Mouse (Mus musculus): ENCODE measurements around the gene Sar1a. TPM values are rescaled to one million over a fixed set of nuclear protein-coding genes. Genes with fewer than 3 reads are reported as not detected.

Sar1a gene
- polyA plus RNA-seq, 1 experiment from 2014 or later, result 224 TPM

DNA sequence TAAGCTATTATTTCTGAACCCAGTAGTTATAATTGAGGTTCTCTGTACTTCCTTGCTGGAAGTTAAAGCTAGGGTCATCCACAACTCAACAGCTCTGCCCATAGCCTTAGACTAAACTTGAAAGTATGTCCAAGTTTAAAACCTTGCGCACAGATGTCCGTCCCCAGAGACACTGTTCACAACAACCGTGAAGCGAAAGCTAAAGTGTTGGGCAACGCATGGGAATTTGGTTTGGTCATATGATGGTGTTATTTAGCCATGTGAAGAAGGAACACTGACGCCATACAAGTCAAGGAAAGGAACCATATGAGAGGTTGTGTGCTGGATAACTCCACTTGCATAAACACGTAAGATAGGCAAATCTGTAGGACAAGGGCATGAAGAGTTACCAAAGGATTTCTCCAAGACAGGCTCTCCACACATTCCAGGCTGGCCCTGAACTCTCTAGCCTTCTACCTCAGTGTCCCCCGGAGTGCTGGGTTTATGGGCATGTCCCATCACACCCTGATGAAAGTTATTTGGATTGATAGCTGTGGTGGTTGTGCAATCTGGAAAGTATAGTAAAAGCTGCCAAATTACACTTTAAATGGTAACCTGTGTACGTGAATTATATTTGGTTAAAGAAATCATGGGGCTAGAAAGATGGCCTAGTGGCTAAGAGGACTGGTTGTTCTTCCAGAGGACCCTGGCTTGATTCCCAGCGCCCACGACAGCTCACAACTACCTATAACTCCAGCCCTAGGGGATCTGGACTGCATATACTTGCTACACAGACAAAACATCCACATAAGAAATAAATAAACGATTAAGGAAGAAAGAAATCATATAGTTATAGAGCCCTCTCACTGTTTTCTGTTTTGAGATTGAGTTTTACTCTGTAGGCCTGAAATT is 37.6 kb downstream of the Sar1a start:
- WGBS, result 89% methylated on average over 12 of the region's 12 CpGs

DNA sequence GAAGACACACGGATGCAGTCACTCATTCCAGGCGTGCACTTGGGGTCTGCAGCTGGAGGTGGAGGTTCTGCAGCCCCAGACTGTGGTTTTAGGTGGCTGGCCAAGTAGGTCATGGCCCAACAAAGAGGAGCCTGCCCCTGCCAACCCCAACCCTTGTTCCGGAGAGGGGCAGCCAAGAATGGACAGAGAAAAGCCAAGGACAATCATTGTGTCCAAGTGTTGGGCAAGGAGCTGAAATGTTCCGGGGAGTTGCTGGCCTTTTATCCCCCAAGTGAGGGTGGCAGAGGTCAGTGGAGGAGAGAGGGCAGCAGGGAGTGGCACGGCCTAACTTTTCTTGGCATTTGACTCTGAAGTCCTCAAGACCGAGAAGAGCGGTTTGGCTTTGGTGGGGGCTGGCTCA is 40.2 kb downstream of the Sar1a start:
- ATAC-seq, result no peak
- H3K9ac ChIP-seq (replicated peaks; ENCODE audit: low read depth, low read length), result no peak overlapping the region
- no peak overlapping the region for H3K27ac ChIP-seq (ENCODE audit: low read length)
- peaks cover 5% of the 10 kb centered on the region for H3K4me1 ChIP-seq (replicated peaks; ENCODE audit: control insufficient read depth, insufficient read depth, low read length)
- 88% methylated on average over 7 of the region's 7 CpGs for WGBS
- no peaks in the 10 kb centered on the region for H3K27me3 ChIP-seq (replicated peaks; ENCODE audit: control insufficient read depth, insufficient read depth, low read length)
- H3K4me3 ChIP-seq (replicated peaks; ENCODE audit: low read length), result no peak overlapping the region
- H3K9me3 ChIP-seq (ENCODE audit: control insufficient read depth, low read length), result no peaks in the 10 kb centered on the region
- H3K36me3 ChIP-seq (ENCODE audit: control insufficient read depth, insufficient read depth), result no peaks in the 10 kb centered on the region
- H3K4me2 ChIP-seq (ENCODE audit: low read length), result no peak overlapping the region

More for the DNA sequence above, 37.6 kb downstream of the Sar1a start:
- Histone ChIP-seq H3K4me1 (replicated peaks; ENCODE audit: control insufficient read depth, insufficient read depth, low read length) (peaks cover 8% of the 10 kb centered on the region), H3K9me3 (ENCODE audit: control insufficient read depth, low read length) (no peaks in the 10 kb centered on the region), H3K36me3 (ENCODE audit: control insufficient read depth, insufficient read depth) (no peaks in the 10 kb centered on the region), H3K4me3 (replicated peaks; ENCODE audit: low read length) (no peak overlapping the region), H3K9ac (replicated peaks; ENCODE audit: low read depth, low read length) (no peak overlapping the region), H3K27ac (ENCODE audit: low read length) (no peak overlapping the region), H3K27me3 (replicated peaks; ENCODE audit: control insufficient read depth, insufficient read depth, low read length) (no peaks in the 10 kb centered on the region), H3K4me2 (ENCODE audit: low read length) (no peak overlapping the region)
- no peak for ATAC-seq

DNA sequence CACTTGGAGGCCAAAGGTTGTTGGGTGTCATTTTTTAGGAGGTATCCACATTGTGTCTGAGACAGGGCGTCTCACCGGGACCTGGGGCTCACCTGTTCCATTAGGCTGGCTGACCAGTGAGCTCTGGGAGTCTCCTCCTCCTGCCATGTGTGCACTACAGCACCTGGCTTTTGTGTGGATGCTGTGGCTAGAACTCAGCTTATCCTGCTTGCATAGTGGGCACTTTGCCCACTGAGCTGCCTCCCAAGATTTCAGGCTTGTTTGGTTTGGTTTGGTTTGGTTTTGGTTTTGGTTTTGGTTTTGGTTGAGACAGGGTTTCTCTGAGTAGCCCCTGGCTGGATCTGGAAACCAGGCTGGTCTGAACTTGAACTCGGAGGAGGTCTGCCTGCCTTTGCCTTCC is 42.1 kb downstream of the Sar1a start:
- H3K27ac ChIP-seq (ENCODE audit: low read length), result no peak overlapping the region
- ATAC-seq, result no peak
- H3K4me3 ChIP-seq (replicated peaks; ENCODE audit: low read length), result no peak overlapping the region
- no peaks in the 10 kb centered on the region for H3K9me3 ChIP-seq (ENCODE audit: control insufficient read depth, low read length)
- no peak overlapping the region for H3K4me2 ChIP-seq (ENCODE audit: low read length)
- no peaks in the 10 kb centered on the region for H3K36me3 ChIP-seq (ENCODE audit: control insufficient read depth, insufficient read depth)
- no peaks in the 10 kb centered on the region for H3K27me3 ChIP-seq (replicated peaks; ENCODE audit: control insufficient read depth, insufficient read depth, low read length)
- WGBS, result 77% methylated on average over 3 of the region's 3 CpGs
- no peak overlapping the region for H3K9ac ChIP-seq (replicated peaks; ENCODE audit: low read depth, low read length)
- H3K4me1 ChIP-seq (replicated peaks; ENCODE audit: control insufficient read depth, insufficient read depth, low read length), result no peaks in the 10 kb centered on the region

DNA sequence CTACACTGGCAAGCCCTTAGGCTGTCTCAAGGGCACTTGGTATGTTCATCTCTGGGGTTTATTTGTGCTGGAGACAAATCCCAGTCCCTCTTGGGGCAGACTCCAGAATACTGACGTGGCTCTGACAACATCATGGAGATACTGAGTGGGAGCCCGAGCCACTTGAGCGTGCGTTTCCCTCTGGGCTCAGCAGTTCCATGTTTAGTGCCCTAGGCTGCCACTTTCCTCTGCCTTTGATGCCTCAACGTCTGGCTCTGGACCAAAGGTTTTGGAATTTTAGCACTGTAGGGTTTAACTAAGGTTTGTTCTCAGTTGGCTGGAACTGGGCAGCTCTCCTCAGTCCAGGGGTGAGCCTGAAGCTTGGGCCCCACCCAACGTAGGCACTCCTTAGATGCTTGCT is 43.2 kb downstream of the Sar1a start:
- no peak for ATAC-seq
- Histone ChIP-seq H3K4me1 (replicated peaks; ENCODE audit: control insufficient read depth, insufficient read depth, low read length) (no peaks in the 10 kb centered on the region), H3K4me3 (replicated peaks; ENCODE audit: low read length) (no peak overlapping the region), H3K27ac (ENCODE audit: low read length) (no peak overlapping the region), H3K9me3 (ENCODE audit: control insufficient read depth, low read length) (no peaks in the 10 kb centered on the region), H3K9ac (replicated peaks; ENCODE audit: low read depth, low read length) (no peak overlapping the region), H3K36me3 (ENCODE audit: control insufficient read depth, insufficient read depth) (no peaks in the 10 kb centered on the region), H3K27me3 (replicated peaks; ENCODE audit: control insufficient read depth, insufficient read depth, low read length) (no peaks in the 10 kb centered on the region), H3K4me2 (ENCODE audit: low read length) (no peak overlapping the region)
- 77% methylated on average over 6 of the region's 6 CpGs for WGBS

DNA sequence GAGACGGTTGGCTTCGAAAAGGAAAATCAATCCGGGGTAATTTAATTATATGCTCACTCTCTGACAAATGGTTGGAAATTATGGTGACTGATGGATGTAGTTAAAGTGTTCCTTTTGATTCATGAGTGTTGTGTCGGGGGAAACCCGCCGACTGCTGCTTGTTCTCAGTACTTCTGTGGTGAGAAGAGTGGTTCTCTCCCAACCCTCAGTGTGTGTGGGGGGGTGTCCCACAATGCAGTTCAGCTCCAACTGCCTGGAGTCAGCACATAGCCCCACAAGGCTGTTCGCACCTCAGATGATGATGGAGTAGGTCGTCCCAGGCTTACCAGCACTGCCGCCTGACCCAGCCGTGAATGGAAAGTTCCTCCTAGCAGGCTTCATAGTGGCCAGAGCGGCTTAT is 49.1 kb downstream of the Sar1a start:
- Histone ChIP-seq H3K4me2 (ENCODE audit: low read length) (no peak overlapping the region), H3K36me3 (ENCODE audit: control insufficient read depth, insufficient read depth) (no peaks in the 10 kb centered on the region), H3K27me3 (replicated peaks; ENCODE audit: control insufficient read depth, insufficient read depth, low read length) (no peaks in the 10 kb centered on the region), H3K9me3 (ENCODE audit: control insufficient read depth, low read length) (no peaks in the 10 kb centered on the region), H3K4me3 (replicated peaks; ENCODE audit: low read length) (no peak overlapping the region), H3K4me1 (replicated peaks; ENCODE audit: control insufficient read depth, insufficient read depth, low read length) (no peaks in the 10 kb centered on the region), H3K9ac (replicated peaks; ENCODE audit: low read depth, low read length) (no peak overlapping the region), H3K27ac (ENCODE audit: low read length) (no peak overlapping the region)
- no peak for ATAC-seq
- WGBS, result 82% methylated on average over 11 of the region's 11 CpGs

DNA sequence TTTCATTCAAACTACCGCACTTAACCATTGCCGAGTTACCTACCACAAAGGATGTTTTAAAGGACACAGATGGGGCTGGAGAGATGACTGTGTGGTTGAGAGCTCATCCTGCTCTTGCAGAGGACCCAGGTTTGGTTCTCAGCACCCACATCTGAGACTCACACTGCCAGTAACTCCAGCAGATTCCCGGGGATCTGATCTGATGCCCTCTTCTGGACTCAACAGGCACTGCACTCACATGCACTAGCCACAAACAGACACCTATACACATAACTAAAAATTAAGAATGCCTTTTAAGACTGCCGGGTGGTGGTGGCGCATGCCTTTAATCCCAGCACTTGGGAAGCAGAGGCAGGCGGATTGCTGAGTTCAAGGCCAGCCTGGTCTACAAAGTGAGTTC is 50.1 kb downstream of the Sar1a start:
- no peak overlapping the region for H3K4me2 ChIP-seq (ENCODE audit: low read length)
- no peak overlapping the region for H3K4me3 ChIP-seq (replicated peaks; ENCODE audit: low read length)
- H3K9me3 ChIP-seq (ENCODE audit: control insufficient read depth, low read length), result no peaks in the 10 kb centered on the region
- H3K27me3 ChIP-seq (replicated peaks; ENCODE audit: control insufficient read depth, insufficient read depth, low read length), result no peaks in the 10 kb centered on the region
- WGBS, result 94% methylated on average over 6 of the region's 6 CpGs
- ATAC-seq, result no peak
- H3K9ac ChIP-seq (replicated peaks; ENCODE audit: low read depth, low read length), result no peak overlapping the region
- no peaks in the 10 kb centered on the region for H3K36me3 ChIP-seq (ENCODE audit: control insufficient read depth, insufficient read depth)
- H3K27ac ChIP-seq (ENCODE audit: low read length), result no peak overlapping the region
- no peaks in the 10 kb centered on the region for H3K4me1 ChIP-seq (replicated peaks; ENCODE audit: control insufficient read depth, insufficient read depth, low read length)

DNA sequence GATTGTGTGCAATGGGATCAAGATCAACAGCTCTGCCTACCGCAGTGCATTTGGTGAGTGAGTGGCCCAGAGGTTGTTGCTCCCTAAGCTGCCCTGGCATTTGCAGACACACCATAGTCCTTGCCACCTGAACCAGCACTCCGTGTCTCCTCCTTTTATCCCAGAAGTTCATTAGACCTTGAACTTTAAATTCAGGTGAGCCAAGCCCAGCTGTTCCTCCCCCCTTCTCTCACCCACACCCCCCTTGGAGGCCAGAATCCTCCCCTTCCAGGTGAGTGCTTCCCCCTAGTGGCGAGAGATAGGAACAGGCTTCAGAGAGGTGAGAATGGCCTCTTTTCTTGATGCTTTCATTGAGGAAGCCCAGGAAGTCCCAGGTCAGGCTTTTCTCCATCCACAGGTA is 54.3 kb downstream of the Sar1a start:
- H3K9me3 ChIP-seq (ENCODE audit: control insufficient read depth, low read length), result no peaks in the 10 kb centered on the region
- no peak overlapping the region for H3K4me3 ChIP-seq (replicated peaks; ENCODE audit: low read length)
- WGBS, result 39% methylated on average over 3 of the region's 3 CpGs
- no peak overlapping the region for H3K27ac ChIP-seq (ENCODE audit: low read length)
- no peaks in the 10 kb centered on the region; the same call in 1 of the 2 replicates for H3K4me1 ChIP-seq (replicated peaks; ENCODE audit: control insufficient read depth, insufficient read depth, low read length)
- no peaks in the 10 kb centered on the region for H3K27me3 ChIP-seq (replicated peaks; ENCODE audit: control insufficient read depth, insufficient read depth, low read length)
- ATAC-seq, result no peak
- no peak overlapping the region for H3K9ac ChIP-seq (replicated peaks; ENCODE audit: low read depth, low read length)
- H3K4me2 ChIP-seq (ENCODE audit: low read length), result no peak overlapping the region
- H3K36me3 ChIP-seq (ENCODE audit: control insufficient read depth, insufficient read depth), result peaks cover 12% of the 10 kb centered on the region

DNA sequence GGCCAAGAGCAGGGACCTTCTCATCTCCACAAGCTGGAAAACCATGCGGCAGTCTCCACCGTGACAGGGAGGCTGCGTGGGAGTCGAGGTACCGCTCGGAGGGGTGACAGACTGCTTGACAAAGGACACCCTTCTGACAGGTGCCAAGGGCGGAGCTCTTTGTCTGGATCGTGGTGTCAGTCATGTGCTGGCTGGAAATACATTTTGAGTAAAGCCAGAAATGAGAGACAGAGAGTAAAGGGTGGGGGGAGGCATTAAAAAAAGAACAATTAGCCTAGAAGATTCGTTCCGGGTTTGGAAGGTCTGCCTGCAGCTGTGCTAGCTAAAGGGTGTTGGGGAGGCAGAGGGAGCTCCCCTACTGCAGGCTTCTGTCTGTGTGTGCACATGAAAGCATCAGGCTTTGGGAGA is 56.6 kb downstream of the Sar1a start:
- H3K9ac ChIP-seq (replicated peaks; ENCODE audit: low read depth, low read length), result 0 out of 2 replicates have a peak overlapping the region, but pooled peaks have one; percentile 1
- H3K4me1 ChIP-seq (replicated peaks; ENCODE audit: control insufficient read depth, insufficient read depth, low read length), result no peaks in the 10 kb centered on the region; the same call in 1 of the 2 replicates
- 49% methylated on average over 10 of the region's 10 CpGs for WGBS
- no peak overlapping the region for H3K4me2 ChIP-seq (ENCODE audit: low read length)
- no peak overlapping the region for H3K4me3 ChIP-seq (replicated peaks; ENCODE audit: low read length)
- peaks cover 26% of the 10 kb centered on the region for H3K36me3 ChIP-seq (ENCODE audit: control insufficient read depth, insufficient read depth)
- peak; percentile 70 for ATAC-seq
- H3K27me3 ChIP-seq (replicated peaks; ENCODE audit: control insufficient read depth, insufficient read depth, low read length), result no peaks in the 10 kb centered on the region
- peak overlapping the region; percentile 77 for H3K27ac ChIP-seq (ENCODE audit: low read length)
- H3K9me3 ChIP-seq (ENCODE audit: control insufficient read depth, low read length), result no peaks in the 10 kb centered on the region

DNA sequence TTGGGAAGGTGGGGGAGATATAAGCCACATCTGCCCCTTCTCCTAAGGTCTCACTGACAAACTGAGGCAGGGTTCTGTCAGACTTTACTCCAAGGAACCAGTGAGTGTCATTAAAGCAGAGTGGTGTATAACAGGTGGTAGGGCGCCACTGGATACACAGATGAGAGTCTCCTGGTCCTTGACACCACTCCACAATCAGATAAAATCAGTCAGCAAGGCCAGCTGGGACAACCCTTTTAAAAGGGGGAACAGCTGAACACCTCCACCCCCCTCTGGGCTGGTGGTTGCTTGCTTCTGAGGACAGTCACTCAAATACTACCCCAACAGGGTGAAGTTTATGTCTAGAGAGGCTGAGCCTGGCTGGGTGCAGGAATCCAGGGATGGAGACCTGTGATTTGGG is 57.4 kb downstream of the Sar1a start:
- Histone ChIP-seq H3K9me3 (ENCODE audit: control insufficient read depth, low read length) (no peaks in the 10 kb centered on the region), H3K36me3 (ENCODE audit: control insufficient read depth, insufficient read depth) (peaks cover 31% of the 10 kb centered on the region), H3K27me3 (replicated peaks; ENCODE audit: control insufficient read depth, insufficient read depth, low read length) (no peaks in the 10 kb centered on the region), H3K9ac (replicated peaks; ENCODE audit: low read depth, low read length) (no peak overlapping the region), H3K4me2 (ENCODE audit: low read length) (no peak overlapping the region), H3K4me3 (replicated peaks; ENCODE audit: low read length) (no peak overlapping the region), H3K27ac (ENCODE audit: low read length) (peak overlapping the region; percentile 77; the same call in 1 of the 2 replicates), H3K4me1 (replicated peaks; ENCODE audit: control insufficient read depth, insufficient read depth, low read length) (no peaks in the 10 kb centered on the region; the same call in 1 of the 2 replicates)
- 97% methylated on average over 1 of the region's 1 CpGs for WGBS
- ATAC-seq, result no peak
